Mouse (Mus musculus) bone marrow macrophage, adult 2 months (primary cell): ENCODE measurements around the gene Med13l.

Experiments used
- CTCF ChIP-seq: IDR thresholded peaks from 2 replicates; pipeline ENCODE4 v1.5.1; 2012; ENCODE audit warnings: low read depth, mild to moderate bottlenecking, low read length, moderate library complexity
- POLR2A ChIP-seq: IDR thresholded peaks from 2 replicates; pipeline ENCODE4 v1.6.1; 2012; ENCODE audit warnings: mild to moderate bottlenecking, low read depth, low read length, borderline replicate concordance

GRCm38 (mm10) chr5:118650746-118651145 is 90.3 kb downstream of the Med13l start:
- TF ChIP-seq CTCF (no peak), POLR2A (no peak)
